Mouse (Mus musculus): ENCODE results near the gene Hoxc5.

DNA sequence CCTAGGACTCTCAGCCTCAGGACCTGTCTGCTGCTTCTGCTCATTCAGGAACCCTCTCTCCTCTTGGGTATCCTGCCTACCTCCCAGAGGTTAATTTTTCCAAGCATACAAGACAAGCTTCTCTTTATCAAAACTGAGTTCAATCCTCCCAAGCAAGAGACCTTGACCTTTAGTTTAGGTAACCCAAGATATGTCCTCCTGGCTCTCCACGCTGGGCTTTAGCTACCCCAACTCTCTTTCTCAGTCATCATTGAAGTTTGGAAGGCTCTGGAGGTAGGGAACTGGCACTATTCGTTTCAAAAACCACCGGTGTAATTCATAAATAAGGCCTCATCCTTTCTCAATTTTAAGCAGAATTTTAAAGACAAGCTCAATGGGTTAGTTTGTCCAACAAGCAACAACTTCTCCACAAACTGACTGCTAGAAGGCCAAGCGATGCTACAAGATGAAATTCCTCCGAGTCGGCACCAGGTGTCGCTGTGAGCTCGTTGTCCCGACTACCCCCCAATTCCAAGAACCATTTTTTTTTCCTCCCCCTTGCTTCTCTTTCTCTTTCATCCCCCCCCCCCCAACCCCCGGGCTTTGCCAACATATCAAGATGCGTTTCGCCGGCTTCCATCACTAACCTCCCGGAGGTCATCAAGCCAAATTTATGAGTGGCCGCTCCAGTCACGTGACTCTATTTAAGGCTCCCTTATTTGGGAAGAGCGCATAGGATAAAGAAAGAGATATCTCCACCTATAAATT, 46.2 kb downstream of the Hoxc5 start:
- TF ChIP-seq POLR2A (IDR thresholded peaks at IDR 0.05; ENCODE audit: low read depth, low read length) (no peak), CTCF (IDR thresholded peaks at IDR 0.05; ENCODE audit: borderline replicate concordance, insufficient read depth, low read length) (peak; percentile 64; the same call in 1 of the 2 replicates)
